Mouse (Mus musculus) fibroblast of lung, adult 2 months (primary cell): ENCODE measurements around the gene Olfr583.

Experiments
- DNase-seq: peaks from one replicate; pipeline ENCODE4 v3.0.0-alpha.2; 2011; ENCODE audit warnings: low read depth

Olfr583 gene

GRCm38 (mm10) chr7:103051000-103051399 is at the start of gene Olfr583:
Gene Olfr583 (plus strand): TSS chr7:103051300.
- no peak for DNase-seq

GRCm38 (mm10) chr7:103037724-103038123 is 13.4 kb upstream of the Olfr583 start, which contains the start of gene Olfr582:
Gene Olfr582 (plus strand): TSS chr7:103038024.
- DNase-seq = no peak

DNA sequence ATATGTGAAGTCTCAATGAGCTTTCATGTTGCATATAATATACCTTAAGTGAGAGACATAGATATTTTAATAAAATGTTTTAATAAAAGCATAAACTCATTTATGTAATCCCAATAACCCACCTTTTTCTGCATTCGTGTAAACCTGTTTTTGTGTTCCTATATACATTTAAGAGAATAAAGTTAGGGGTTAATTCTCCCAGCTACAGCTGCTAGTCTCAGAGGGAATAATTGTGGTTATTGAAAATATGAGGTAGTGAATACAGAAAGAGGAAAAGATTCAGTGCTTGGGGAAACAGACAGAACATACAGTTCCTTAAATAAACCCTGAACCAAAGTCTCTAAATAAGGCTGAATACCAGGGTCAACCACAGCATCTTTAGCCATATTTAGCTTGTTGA is 30.5 kb downstream of the Olfr583 start, which contains the start of gene Olfr584:
Gene Olfr584, plus strand, starts transcription at position 301 of the 400 bp plus-strand sequence.
- DNase-seq = no peak

- DNase-seq = no peak
These were observed 46.3 kb downstream of the Olfr583 start, which contains the start of gene Olfr585 for GRCm38 (mm10) chr7:103097420-103097819. Gene Olfr585 (plus strand): TSS chr7:103097720.
